Comparison of ENCODE assay signal across 8 mouse cellular contexts in the genomic region with DNA sequence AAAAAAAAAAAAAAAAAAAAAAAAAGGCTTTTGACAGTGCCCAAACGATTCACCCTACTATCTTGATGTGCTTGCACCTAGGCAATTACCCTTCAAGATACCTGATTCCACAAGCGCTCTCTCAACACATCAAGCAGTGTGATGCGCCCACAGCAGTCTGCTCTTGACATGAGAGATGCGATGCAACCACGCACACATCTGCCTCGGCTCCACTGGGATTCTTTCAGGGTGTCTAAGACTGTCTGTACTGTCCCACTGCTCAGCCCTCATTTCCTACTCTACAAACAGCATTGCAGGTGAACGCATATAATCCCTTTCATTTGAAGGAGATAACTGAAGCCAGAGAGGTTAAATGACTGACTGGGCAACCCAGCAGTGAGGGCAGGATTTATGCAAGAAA. TPM values are rescaled to one million over a fixed set of nuclear protein-coding genes. Genes with fewer than 3 reads are reported as not detected.
DNase-seq lines count a peak whose midpoint lies in the region; ATAC-seq and TF ChIP-seq lines count a peak whose summit lies in the region.

No protein-coding gene starts in this region.

- no peak overlapping the region for H3K27ac ChIP-seq in kidney, adult 2 months (ENCODE audit: insufficient read depth, low read depth, low read length)
- no peak overlapping the region for H3K27ac ChIP-seq in ES-E14 (ENCODE audit: insufficient read depth, low read depth, low read length, poor library complexity, severe bottlenecking)
- H3K27ac ChIP-seq in forebrain, embryonic 13.5 days, result no peak overlapping the region
- H3K27ac ChIP-seq in liver, embryonic 16.5 days (ENCODE audit: low read length), result no peak overlapping the region

- no peak for TF ChIP-seq POLR2A in kidney, adult 2 months (IDR thresholded peaks at IDR 0.05; ENCODE audit: low read depth, low read length)

- no peaks in the 10 kb centered on the region for H3K27me3 ChIP-seq in kidney, adult 2 months (replicated peaks; ENCODE audit: control insufficient read depth, insufficient read depth, low read length)
- no peaks in the 10 kb centered on the region for H3K27me3 ChIP-seq in forebrain, embryonic 13.5 days
- no peaks in the 10 kb centered on the region for H3K27me3 ChIP-seq in liver, embryonic 16.5 days (ENCODE audit: control insufficient read depth, insufficient read depth, low read depth, low read length)

- WGBS in kidney, adult 2 months, result 49% methylated on average over 7 of the region's 7 CpGs
- 61% methylated on average over 7 of the region's 7 CpGs for WGBS in forebrain, embryonic 13.5 days
- WGBS in liver, embryonic 16.5 days (ENCODE audit: insufficient replicate concordance), result 55% methylated on average over 7 of the region's 7 CpGs

- no peak for TF ChIP-seq CTCF in kidney, adult 2 months (conservative IDR thresholded peaks at IDR 0.05; ENCODE audit: insufficient read depth, insufficient read length, low read depth, low read length)

- in situ Hi-C loops in ES-E14 (cut with MboI; ENCODE audit: low sequenced_read_pairs in 2 of 2, unreplicated experiment in 2 of 2), result no loop called here

- no peaks in the 10 kb centered on the region for H3K9me3 ChIP-seq in ES-E14 (ENCODE audit: control insufficient read depth, insufficient read depth, low read depth, low read length)
- no peaks in the 10 kb centered on the region for H3K9me3 ChIP-seq in forebrain, embryonic 13.5 days (replicated peaks)
- H3K9me3 ChIP-seq in liver, embryonic 16.5 days (replicated peaks; ENCODE audit: control insufficient read depth, low read length), result no peaks in the 10 kb centered on the region

- H3K4me1 ChIP-seq in kidney, adult 2 months (ENCODE audit: control insufficient read depth, insufficient read depth, low read length), result peaks cover 8% of the 10 kb centered on the region
- peaks cover 0 to 6% of the 10 kb centered on the region in 2 experiments; a peak in 2 of 4 replicates for H3K4me1 ChIP-seq in ES-E14 (ENCODE audit: control insufficient read depth in 2 of 2, insufficient read depth in 2 of 2, low read length in 2 of 2, poor library complexity in 1 of 2)
- H3K4me1 ChIP-seq in forebrain, embryonic 13.5 days, result peaks cover 26% of the 10 kb centered on the region
- H3K4me1 ChIP-seq in liver, embryonic 16.5 days (ENCODE audit: control insufficient read depth, low read depth, low read length), result peaks cover 9% of the 10 kb centered on the region

- peak overlapping the region; percentile 96; the same call in 1 of the 2 replicates for H3K9ac ChIP-seq in ES-E14 (ENCODE audit: insufficient read depth, low read depth, low read length, poor library complexity, severe bottlenecking)
- H3K9ac ChIP-seq in forebrain, embryonic 13.5 days, result peak overlapping the region; percentile 98
- peak overlapping the region; percentile 83 for H3K9ac ChIP-seq in liver, embryonic 16.5 days (ENCODE audit: low read depth, low read length)

- ATAC-seq in forebrain, embryonic 13.5 days, result no peak
- ATAC-seq in liver, embryonic 16.5 days (ENCODE audit: low read depth), result no peak

- no peaks in the 10 kb centered on the region; the same call in 1 of the 2 replicates for H3K36me3 ChIP-seq in kidney, adult 2 months (ENCODE audit: control insufficient read depth, insufficient read depth, low read length)
- H3K36me3 ChIP-seq in ES-E14 (ENCODE audit: control insufficient read depth, insufficient read depth, low read length, poor library complexity, severe bottlenecking), result peaks cover 22% of the 10 kb centered on the region
- H3K36me3 ChIP-seq in forebrain, embryonic 13.5 days (ENCODE audit: poor library complexity, severe bottlenecking), result peaks cover 43% of the 10 kb centered on the region
- H3K36me3 ChIP-seq in liver, embryonic 16.5 days (ENCODE audit: control insufficient read depth, insufficient read depth), result peaks cover 23% of the 10 kb centered on the region

- DNase-seq in kidney, adult 2 months, result no peak
- no peak for DNase-seq in kidney, adult 18-20 months
- DNase-seq in ES-E14 (ENCODE audit: low read depth, low spot score), result no peak
- no peak for DNase-seq in cerebellum, adult 11 months
- no peak for DNase-seq in kidney, postnatal 14 days
- DNase-seq in cerebellum, postnatal 10 days, result no peak

- H3K4me2 ChIP-seq in forebrain, embryonic 13.5 days, result peak overlapping the region; percentile 80
- H3K4me2 ChIP-seq in liver, embryonic 16.5 days (ENCODE audit: low read depth, low read length), result peak overlapping the region; percentile 81

- peak overlapping the region; percentile 94 for H3K4me3 ChIP-seq in kidney, adult 2 months (ENCODE audit: insufficient read depth, low read depth, low read length)
- H3K4me3 ChIP-seq in ES-E14 (ENCODE audit: insufficient read depth in 1 of 2, low read depth in 1 of 2, low read length in 2 of 2, poor library complexity in 1 of 2, severe bottlenecking in 1 of 2), result peak overlapping the region; percentile 88 to 93
- peak overlapping the region; percentile 96 for H3K4me3 ChIP-seq in forebrain, embryonic 13.5 days
- H3K4me3 ChIP-seq in liver, embryonic 16.5 days (ENCODE audit: low read depth, low read length), result peak overlapping the region; percentile 93

TF ChIP-seq in ES-E14, 5 proteins besides CTCF, POLR2A, EP300 and RAD21:
- no peak for TF ChIP-seq MAFK (IDR thresholded peaks at IDR 0.05; ENCODE audit: insufficient read depth, low read depth, low read length)
- TF ChIP-seq ZNF384 (IDR thresholded peaks at IDR 0.05; ENCODE audit: low read depth, low read length), result 0 out of 2 replicates have a peak, but pooled peaks have one; percentile 7

RNA-seq across cellular contexts. Expression of a gene that starts 1.2 kb away (rescaled TPM):
- 14.7 and 20.3 TPM in 2 replicates for polyA plus RNA-seq in kidney, adult 2 months (2012; rRNA removed)
- 27.5 and 28.9 TPM in 2 replicates for total RNA-seq in ES-E14 (2012; rRNA removed)
- polyA plus RNA-seq in forebrain, embryonic 13.5 days (2015; fragmentation: Nextera tagmentation; extraction: Ambion mirVana), result 108 and 109 TPM in 2 replicates
- polyA plus RNA-seq in liver, embryonic 16.5 days (2015; fragmentation: Nextera tagmentation; extraction: Ambion mirVana), result 11.3 and 11.8 TPM in 2 replicates

RNA-seq across cellular contexts. Expression of a gene that starts 46.0 kb away (rescaled TPM):
- polyA plus RNA-seq in kidney, adult 2 months (2012; rRNA removed), result 31.4 and 32.4 TPM in 2 replicates
- total RNA-seq in ES-E14 (2012; rRNA removed), result 20.5 and 21.3 TPM in 2 replicates
- 2.6 TPM in 2 replicates for polyA plus RNA-seq in forebrain, embryonic 13.5 days (2015; fragmentation: Nextera tagmentation; extraction: Ambion mirVana)
- 0.41 and 0.45 TPM in 2 replicates for polyA plus RNA-seq in liver, embryonic 16.5 days (2015; fragmentation: Nextera tagmentation; extraction: Ambion mirVana)
